Mouse (Mus musculus) Patski (cell line): ENCODE data around the gene Defa2. TPM values are rescaled to one million over a fixed set of nuclear protein-coding genes. Genes with fewer than 3 reads are reported as not detected.
"Not testable (repeated sequence)": the region's sequence is repeated elsewhere in the genome, so short reads cannot be mapped to it uniquely, and the experiment has no call there.

Source experiments
- ATAC-seq: fragments of 100-300 bp; one replicate; pipeline ENCODE4 v1.8.0; 2021
- CTCF ChIA-PET: fragments of 350-600 bp; sonication (Branson Sonifier 250); formaldehyde crosslinking; loops from one replicate; lab custom pipeline; 2022; ENCODE audit warnings: inconsistent platforms; lab: Charles Lee
- POLR2A ChIA-PET: fragments of 350-600 bp; sonication (Branson Sonifier 250); formaldehyde crosslinking; loops from one replicate; lab custom pipeline; 2022; ENCODE audit warnings: antibody characterized with exemption, inconsistent platforms; lab: Charles Lee
- DNase-seq: peaks from one replicate; pipeline ENCODE4 v3.0.0-alpha.2; 2011; ENCODE audit warnings: low read depth, low spot score
- H3K27me3 ChIP-seq: fragments of 371-371 bp; one replicate; pipeline ENCODE4 v1.5.1; 2021
- in situ Hi-C: fragments of 300-500 bp; cut with MboI; formaldehyde crosslinking; loops from 3 replicates; pipeline ENCODE4 v1.11.1; 2018; ENCODE audit warnings: low pct_unique_long_range_greater_than_20kb, mixed read lengths
- polyA plus RNA-seq: library from polyadenylated mRNA; unstranded; gene quantifications from one replicate; pipeline ENCODE4 v1.2.3, GENCODE M21; 2021

The Defa2 gene
- polyA plus RNA-seq, result not detected

DNA sequence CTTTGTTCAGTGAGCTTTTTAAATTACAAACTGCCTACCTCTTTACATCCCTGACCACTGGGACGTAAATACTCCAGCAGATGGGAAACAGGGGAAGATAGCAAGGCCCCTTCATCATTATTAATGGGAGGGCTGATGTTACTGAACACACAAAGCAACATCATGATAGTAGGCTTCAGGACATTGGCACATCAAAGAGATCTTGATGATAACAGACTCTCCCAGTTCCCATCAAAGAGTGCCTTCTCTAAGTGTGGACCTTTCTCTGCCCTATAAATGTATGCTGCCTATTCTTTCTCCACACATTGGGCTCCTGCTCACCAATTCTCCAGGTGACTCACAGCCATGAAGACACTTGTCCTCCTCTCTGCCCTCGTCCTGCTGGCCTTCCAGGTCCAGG, at the start of gene Defa2:
Gene Defa2 (plus strand): TSS at position 301 of the 400 bp plus-strand sequence.
- POLR2A ChIA-PET, in situ Hi-C loops, CTCF ChIA-PET: not testable (repeated sequence)

DNA sequence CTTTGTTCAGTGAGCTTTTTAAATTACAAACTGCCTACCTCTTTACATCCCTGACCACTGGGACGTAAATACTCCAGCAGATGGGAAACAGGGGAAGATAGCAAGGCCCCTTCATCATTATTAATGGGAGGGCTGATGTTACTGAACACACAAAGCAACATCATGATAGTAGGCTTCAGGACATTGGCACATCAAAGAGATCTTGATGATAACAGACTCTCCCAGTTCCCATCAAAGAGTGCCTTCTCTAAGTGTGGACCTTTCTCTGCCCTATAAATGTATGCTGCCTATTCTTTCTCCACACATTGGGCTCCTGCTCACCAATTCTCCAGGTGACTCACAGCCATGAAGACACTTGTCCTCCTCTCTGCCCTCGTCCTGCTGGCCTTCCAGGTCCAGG, 13.2 kb downstream of the Defa2 start, which contains the start of gene Defa33:
Gene Defa33 (plus strand): TSS at position 301 of the 400 bp plus-strand sequence.
- H3K27me3 ChIP-seq, DNase-seq, ATAC-seq, POLR2A ChIA-PET, CTCF ChIA-PET, in situ Hi-C loops: not testable (repeated sequence)

More for the DNA sequence above, at the start of gene Defa2:
- not testable (repeated sequence) for DNase-seq, H3K27me3 ChIP-seq, ATAC-seq

DNA sequence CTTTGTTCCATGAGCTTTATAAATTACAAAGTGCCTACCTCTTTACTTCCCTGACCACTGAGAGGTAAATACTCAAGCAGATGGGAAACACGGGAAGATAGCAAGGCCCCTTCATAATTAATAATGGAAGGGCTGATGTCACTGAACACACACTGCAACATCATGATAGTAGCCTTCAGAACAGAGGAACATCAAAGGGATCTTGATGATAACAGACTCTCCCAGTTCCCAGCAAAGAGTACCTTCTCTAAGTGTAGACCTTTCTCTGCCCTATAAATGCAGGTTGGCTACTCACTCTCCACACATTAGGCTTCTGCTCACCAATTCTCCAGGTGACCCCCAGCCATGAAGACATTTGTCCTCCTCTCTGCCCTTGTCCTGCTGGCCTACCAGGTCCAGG, 48.8 kb downstream of the Defa2 start, which contains the start of gene Defa36:
Gene Defa36 (plus strand): TSS at position 301 of the 400 bp plus-strand sequence.
- DNase-seq, H3K27me3 ChIP-seq, CTCF ChIA-PET, POLR2A ChIA-PET, in situ Hi-C loops, ATAC-seq: not testable (repeated sequence)

Other genes with a start within 250 kb of the Defa2 start
- 0.27 TPM for gene Defa30, start 243.9 kb upstream of the Defa2 start, polyA plus RNA-seq
- not detected for gene Defa22, start 216.2 kb upstream of the Defa2 start, polyA plus RNA-seq
- not detected for gene Defa31, start 186.9 kb upstream of the Defa2 start, polyA plus RNA-seq
- not detected for gene Gm15293, start 177.0 kb upstream of the Defa2 start, polyA plus RNA-seq
- gene Gm15292, start 128.8 kb upstream of the Defa2 start, polyA plus RNA-seq, result not detected
- gene Defa27, start 63.0 kb upstream of the Defa2 start, polyA plus RNA-seq, result not detected
- gene Defa29, start 51.5 kb upstream of the Defa2 start, polyA plus RNA-seq, result not detected
- gene Defa33, start 13.3 kb downstream of the Defa2 start, polyA plus RNA-seq, result not detected
- gene Defa36, start 48.9 kb downstream of the Defa2 start, polyA plus RNA-seq, result not detected
- gene Gm7849, start 78.0 kb downstream of the Defa2 start, polyA plus RNA-seq, result not detected
- not detected for gene Defa20, start 130.7 kb downstream of the Defa2 start, polyA plus RNA-seq
- gene Defa32, start 150.5 kb downstream of the Defa2 start, polyA plus RNA-seq, result not detected
- gene Defa37, start 186.9 kb downstream of the Defa2 start, polyA plus RNA-seq, result not detected
- not detected for gene Defa28, start 204.5 kb downstream of the Defa2 start, polyA plus RNA-seq
- not detected for gene Gm7861, start 216.0 kb downstream of the Defa2 start, polyA plus RNA-seq
- not detected for gene Defa26, start 239.7 kb downstream of the Defa2 start, polyA plus RNA-seq